7 mouse cellular contexts compared by ENCODE assay signal in the genomic region with DNA sequence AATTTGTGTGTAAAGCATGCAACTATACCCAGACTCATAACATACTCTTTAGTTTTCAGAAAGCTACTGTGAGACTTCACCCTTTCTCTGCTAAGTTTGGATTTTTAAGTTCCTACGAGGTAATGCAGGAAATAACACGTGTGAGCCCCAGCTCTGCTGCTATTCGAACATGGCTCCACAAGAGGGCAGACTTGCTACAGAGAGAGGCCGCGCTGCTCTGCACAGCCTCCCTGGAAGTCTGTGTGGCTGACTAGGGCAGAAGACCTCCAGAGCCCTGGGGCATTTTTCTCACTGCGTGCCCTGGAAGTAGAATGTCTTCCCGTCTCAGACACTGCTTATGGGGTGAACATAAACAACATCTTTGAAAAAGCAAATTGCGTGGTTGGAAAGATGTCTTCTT.
A peak's percentile ranks its signal among the peaks of the same experiment; 100 is the strongest.
DNase-seq lines count a peak whose midpoint lies in the region; TF ChIP-seq lines count a peak whose summit lies in the region.

No protein-coding gene starts in this region.

- no peak overlapping the region for H3K27ac ChIP-seq in cortical plate, adult 2 months (ENCODE audit: insufficient read depth, low read length)

- no peak overlapping the region for H3K4me3 ChIP-seq in E14TG2a.4 (replicated peaks; ENCODE audit: low read length)
- H3K4me3 ChIP-seq in cortical plate, adult 2 months (ENCODE audit: insufficient read depth, low read length): no peak overlapping the region

- H3K27me3 ChIP-seq in E14TG2a.4 (ENCODE audit: insufficient read depth, low read length): peaks cover 8% of the 10 kb centered on the region; the same call in 1 of the 2 replicates

- no peaks in the 10 kb centered on the region for H3K9me3 ChIP-seq in E14TG2a.4 (ENCODE audit: low read length)

- TF ChIP-seq CTCF in E14TG2a.4 (conservative IDR thresholded peaks at IDR 0.05; ENCODE audit: low read length): peak; percentile 80
- peak; percentile 72 for TF ChIP-seq CTCF in cortical plate, adult 2 months (IDR thresholded peaks at IDR 0.05; ENCODE audit: extremely low read depth, insufficient read depth, low read length)

- peak; percentile 74 for DNase-seq in ZHBTc4 (ENCODE audit: low read depth, low spot score)
- DNase-seq in heart, postnatal 4 days: peak; percentile 57
- DNase-seq in layer of hippocampus, adult 18-20 months (ENCODE audit: low spot score in 2 of 2): peak; percentile 19 to 68
- peak; percentile 32 for DNase-seq in lung, postnatal 14 days
- peak; percentile 63 for DNase-seq in right cerebral cortex, postnatal 14 days

- no peaks in the 10 kb centered on the region for H3K4me1 ChIP-seq in E14TG2a.4 (replicated peaks; ENCODE audit: low read depth, low read length)
- H3K4me1 ChIP-seq in cortical plate, adult 2 months (ENCODE audit: control insufficient read depth, insufficient read depth, low read length): no peaks in the 10 kb centered on the region

- no peaks in the 10 kb centered on the region for H3K36me3 ChIP-seq in E14TG2a.4 (ENCODE audit: insufficient read depth, low read length)

- TF ChIP-seq POLR2A in cortical plate, adult 2 months (IDR thresholded peaks at IDR 0.05; ENCODE audit: extremely low read depth, insufficient read depth, low read length): no peak
